Mouse (Mus musculus) left cerebral cortex, adult 9 months (tissue): Measurements from ENCODE around the gene Etv5.

ENCODE experiments used
- DNase-seq, 2 experiments: peaks; one replicate each; pipeline ENCODE4 v3.0.0; 2022; ENCODE audit warnings: low spot score in 2 of 2

Etv5 gene

GRCm38 (mm10) chr16:22430211-22430951 lies 9.1 kb downstream of the Etv5 start:
- DNase-seq = peak in 1 of 2 experiments; percentile 79

GRCm38 (mm10) chr16:22429377-22429776 lies 10.1 kb downstream of the Etv5 start:
- DNase-seq = no peak

GRCm38 (mm10) chr16:22428853-22429341 lies 10.6 kb downstream of the Etv5 start:
- peak; percentile 73 to 84 for DNase-seq

GRCm38 (mm10) chr16:22426866-22427265 lies 12.7 kb downstream of the Etv5 start:
- DNase-seq = no peak

GRCm38 (mm10) chr16:22422256-22422655 lies 17.3 kb downstream of the Etv5 start:
- peak in 1 of 2 experiments; percentile 37 for DNase-seq

- peak in 1 of 2 experiments; percentile 80 for DNase-seq
Observed at GRCm38 (mm10) chr16:22417931-22418330, 21.6 kb downstream of the Etv5 start.

GRCm38 (mm10) chr16:22417044-22417443 lies 22.5 kb downstream of the Etv5 start:
- no peak for DNase-seq

GRCm38 (mm10) chr16:22416140-22416848 lies 23.2 kb downstream of the Etv5 start:
- no peak for DNase-seq

GRCm38 (mm10) chr16:22414205-22414754 lies 25.2 kb downstream of the Etv5 start:
- peak in 1 of 2 experiments; percentile 49 for DNase-seq

- DNase-seq = no peak
Observed at GRCm38 (mm10) chr16:22412459-22413229, 26.9 kb downstream of the Etv5 start.

- DNase-seq = no peak
Observed at GRCm38 (mm10) chr16:22411764-22412163, 27.8 kb downstream of the Etv5 start.

GRCm38 (mm10) chr16:22410000-22410399 lies 29.5 kb downstream of the Etv5 start:
- DNase-seq = no peak

- peak; percentile 46 to 65 for DNase-seq
Observed at GRCm38 (mm10) chr16:22408642-22409360, 30.7 kb downstream of the Etv5 start.

GRCm38 (mm10) chr16:22406747-22407146 lies 32.8 kb downstream of the Etv5 start:
- no peak for DNase-seq

GRCm38 (mm10) chr16:22406050-22406449 lies 33.5 kb downstream of the Etv5 start:
- DNase-seq = no peak

GRCm38 (mm10) chr16:22405492-22405891 lies 34.0 kb downstream of the Etv5 start:
- peak in 1 of 2 experiments; percentile 34 for DNase-seq

- DNase-seq = no peak
Observed at GRCm38 (mm10) chr16:22403715-22404114, 35.8 kb downstream of the Etv5 start.

GRCm38 (mm10) chr16:22402600-22402999 lies 36.9 kb downstream of the Etv5 start:
- no peak for DNase-seq

- DNase-seq = no peak
Observed at GRCm38 (mm10) chr16:22400226-22400625, 39.3 kb downstream of the Etv5 start.

GRCm38 (mm10) chr16:22398784-22399453 lies 40.6 kb downstream of the Etv5 start:
- DNase-seq = no peak

- no peak for DNase-seq
Observed at GRCm38 (mm10) chr16:22398354-22398753, 41.2 kb downstream of the Etv5 start.
